Mouse (Mus musculus) CH12.LX (cell line): ENCODE results near the gene Pxn. TPM values are rescaled to one million over a fixed set of nuclear protein-coding genes. Genes with fewer than 3 reads are reported as not detected.

Experiments
- DNase-seq: peaks from one replicate; pipeline ENCODE4 v3.0.0-alpha.2; 2013; ENCODE audit errors: extremely low read depth
- H3K27ac ChIP-seq: 2 replicates; pipeline ENCODE4 v1.5.1; 2012; ENCODE audit warnings: low read depth, mild to moderate bottlenecking, control low read depth, moderate library complexity; ENCODE audit not compliant: insufficient read depth
- H3K27me3 ChIP-seq: replicated peaks from 2 replicates; pipeline ENCODE3; 2012; ENCODE audit warnings: inconsistent platforms
- H3K36me3 ChIP-seq, 2 experiments: replicated peaks in 1 of 2; 2 replicates each; pipeline versions ENCODE3 to v1.6.1; 2012; ENCODE audit warnings: inconsistent platforms in 1 of 2, low read length in 1 of 2, mild to moderate bottlenecking in 1 of 2, mixed read lengths in 1 of 2, moderate library complexity in 1 of 2; ENCODE audit not compliant: control insufficient read depth in 1 of 2, insufficient read depth in 1 of 2
- H3K4me1 ChIP-seq, 2 experiments: 2 replicates each; pipeline ENCODE4 v1.6.1; 2012; ENCODE audit warnings: inconsistent platforms in 1 of 2, moderate library complexity in 1 of 2; ENCODE audit not compliant: insufficient read depth in 2 of 2, control insufficient read depth in 1 of 2
- H3K4me2 ChIP-seq: 2 replicates; pipeline ENCODE4 v1.6.1; 2012; ENCODE audit warnings: low read depth, mild to moderate bottlenecking, control low read depth; ENCODE audit not compliant: poor library complexity, insufficient read depth, severe bottlenecking
- H3K4me3 ChIP-seq, 3 experiments: fragments of 150-350 bp in 1 of 3; sonication (generic) in 1 of 3; replicated peaks in 1 of 3; 2 replicates each; pipeline versions ENCODE3 to v1.5.1; 2011 to 2012; ENCODE audit warnings: low read depth in 2 of 3, low read length in 2 of 3, mild to moderate bottlenecking in 2 of 3, moderate library complexity in 2 of 3, control low read depth in 1 of 3, improper control_type of control experiment in 1 of 3, inconsistent platforms in 1 of 3, mixed read lengths in 1 of 3; ENCODE audit not compliant: poor library complexity in 1 of 3
- H3K79me2 ChIP-seq: replicated peaks from 2 replicates; pipeline ENCODE4 v1.6.1; 2012; ENCODE audit warnings: mild to moderate bottlenecking, moderate library complexity; ENCODE audit not compliant: control insufficient read depth, poor library complexity, insufficient read depth, severe bottlenecking; ENCODE audit errors: extremely low read depth
- H3K9ac ChIP-seq: 2 replicates; pipeline ENCODE4 v1.6.1; 2012; ENCODE audit warnings: low read depth, mild to moderate bottlenecking, control low read depth, moderate library complexity; ENCODE audit not compliant: insufficient read depth
- H3K9me3 ChIP-seq: replicated peaks from 2 replicates; pipeline ENCODE3; 2012; ENCODE audit warnings: low read length, inconsistent platforms, mixed read lengths
- BHLHE40 ChIP-seq: IDR thresholded peaks from 2 replicates; pipeline ENCODE4 v1.6.1; 2011; ENCODE audit warnings: mild to moderate bottlenecking, low read depth, low read length, improper control_type of control experiment
- CHD1 ChIP-seq: IDR thresholded peaks from 2 replicates; pipeline ENCODE4 v1.6.1; 2012; ENCODE audit warnings: low read depth, low read length, improper control_type of control experiment, inconsistent platforms
- CHD2 ChIP-seq: IDR thresholded peaks from 2 replicates; pipeline ENCODE4 v1.6.1; 2011; ENCODE audit warnings: low read length, improper control_type of control experiment
- CTCF ChIP-seq, 2 experiments: IDR thresholded peaks in 1 of 2; conservative IDR thresholded peaks in 1 of 2; 2 replicates each; pipeline ENCODE4 v1.5.1; 2011 to 2012; ENCODE audit warnings: low read depth in 2 of 2, low read length in 2 of 2, improper control_type of control experiment in 1 of 2, inconsistent platforms in 1 of 2, mild to moderate bottlenecking in 1 of 2, moderate library complexity in 1 of 2
- E2F4 ChIP-seq: IDR thresholded peaks from 2 replicates; pipeline ENCODE4 v1.6.1; 2011; ENCODE audit warnings: low read depth, low read length, improper control_type of control experiment; ENCODE audit not compliant: insufficient replicate concordance
- ELF1 ChIP-seq: IDR thresholded peaks from 2 replicates; pipeline ENCODE4 v1.6.1; 2014; ENCODE audit warnings: low read depth, mild to moderate bottlenecking, inconsistent platforms, low read length, improper control_type of control experiment
- EP300 ChIP-seq: IDR thresholded peaks from 2 replicates; pipeline ENCODE4 v1.6.1; 2011; ENCODE audit warnings: low read length, improper control_type of control experiment
- ETS1 ChIP-seq: conservative IDR thresholded peaks from 2 replicates; pipeline ENCODE4 v1.6.1; 2012; ENCODE audit warnings: low read depth, mild to moderate bottlenecking, inconsistent platforms, low read length, improper control_type of control experiment, moderate library complexity
- GABPA ChIP-seq: IDR thresholded peaks from 2 replicates; pipeline ENCODE4 v1.6.1; 2012; ENCODE audit warnings: low read depth, low read length, improper control_type of control experiment, inconsistent platforms; ENCODE audit not compliant: insufficient replicate concordance
- HCFC1 ChIP-seq: IDR thresholded peaks from 2 replicates; pipeline ENCODE4 v1.6.1; 2012; ENCODE audit warnings: low read depth, mild to moderate bottlenecking, inconsistent platforms, low read length, improper control_type of control experiment
- IRF4 ChIP-seq: IDR thresholded peaks from 2 replicates; pipeline ENCODE4 v1.6.1; 2014; ENCODE audit warnings: low read depth, mild to moderate bottlenecking, inconsistent platforms, low read length, improper control_type of control experiment
- JUN ChIP-seq: IDR thresholded peaks from 2 replicates; pipeline ENCODE4 v1.6.1; 2011; ENCODE audit warnings: low read depth, mild to moderate bottlenecking, low read length, improper control_type of control experiment, moderate library complexity; ENCODE audit not compliant: insufficient read depth
- JUND ChIP-seq: conservative IDR thresholded peaks from 2 replicates; pipeline ENCODE4 v1.6.1; 2011; ENCODE audit warnings: low read depth, low read length, improper control_type of control experiment
- KAT2A ChIP-seq: IDR thresholded peaks from 2 replicates; pipeline ENCODE4 v1.6.1; 2012; ENCODE audit warnings: low read length, improper control_type of control experiment, inconsistent platforms; ENCODE audit not compliant: insufficient replicate concordance
- MAFK ChIP-seq: IDR thresholded peaks from 2 replicates; pipeline ENCODE4 v1.6.1; 2011; ENCODE audit warnings: low read length, improper control_type of control experiment; ENCODE audit not compliant: insufficient replicate concordance
- MAX ChIP-seq: IDR thresholded peaks from 2 replicates; pipeline ENCODE4 v1.6.1; 2011; ENCODE audit warnings: low read length, improper control_type of control experiment
- MAZ ChIP-seq: IDR thresholded peaks from 2 replicates; pipeline ENCODE4 v1.6.1; 2012; ENCODE audit warnings: low read depth, mild to moderate bottlenecking, inconsistent platforms, low read length, improper control_type of control experiment, moderate library complexity
- MEF2A ChIP-seq: IDR thresholded peaks from 2 replicates; pipeline ENCODE4 v1.6.1; 2014; ENCODE audit warnings: low read depth, mild to moderate bottlenecking, inconsistent platforms, low read length, improper control_type of control experiment, borderline replicate concordance
- MXI1 ChIP-seq: IDR thresholded peaks from 2 replicates; pipeline ENCODE4 v1.6.1; 2011; ENCODE audit warnings: mild to moderate bottlenecking, low read depth, low read length, improper control_type of control experiment
- MYC ChIP-seq: IDR thresholded peaks from 2 replicates; pipeline ENCODE4 v1.6.1; 2011; ENCODE audit warnings: low read depth, mild to moderate bottlenecking, improper control_type of control experiment, low read length
- NELFE ChIP-seq: IDR thresholded peaks from 2 replicates; pipeline ENCODE4 v1.6.1; 2011; ENCODE audit warnings: low read depth, low read length, improper control_type of control experiment
- NRF1 ChIP-seq: IDR thresholded peaks from 2 replicates; pipeline ENCODE4 v1.6.1; 2014; ENCODE audit warnings: low read depth, mild to moderate bottlenecking, inconsistent platforms, low read length, improper control_type of control experiment, moderate library complexity
- PAX5 ChIP-seq: IDR thresholded peaks from 2 replicates; pipeline ENCODE4 v1.6.1; 2012; ENCODE audit warnings: low read length, inconsistent platforms, mixed read lengths
- POLR2A ChIP-seq: IDR thresholded peaks from 2 replicates; pipeline ENCODE4 v1.6.1; 2011; ENCODE audit warnings: low read depth, mild to moderate bottlenecking, improper control_type of control experiment, low read length
- POLR2AphosphoS2 ChIP-seq: IDR thresholded peaks from 2 replicates; pipeline ENCODE4 v1.6.1; 2011; ENCODE audit warnings: low read depth, low read length, improper control_type of control experiment
- RAD21 ChIP-seq: IDR thresholded peaks from 2 replicates; pipeline ENCODE4 v1.6.1; 2011; ENCODE audit warnings: low read depth, mild to moderate bottlenecking, low read length, improper control_type of control experiment, moderate library complexity
- RCOR1 ChIP-seq: conservative IDR thresholded peaks from 2 replicates; pipeline ENCODE4 v1.6.1; 2012; ENCODE audit warnings: low read depth, mild to moderate bottlenecking, inconsistent platforms, low read length, improper control_type of control experiment
- SIN3A ChIP-seq: IDR thresholded peaks from 2 replicates; pipeline ENCODE4 v1.6.1; 2012; ENCODE audit warnings: low read length, improper control_type of control experiment, inconsistent platforms
- SMC3 ChIP-seq: IDR thresholded peaks from 2 replicates; pipeline ENCODE4 v1.6.1; 2011; ENCODE audit warnings: low read depth, low read length, improper control_type of control experiment
- TBP ChIP-seq: conservative IDR thresholded peaks from 2 replicates; pipeline ENCODE4 v1.6.1; 2011; ENCODE audit warnings: low read depth, low read length, improper control_type of control experiment
- TCF12 ChIP-seq: IDR thresholded peaks from 2 replicates; pipeline ENCODE4 v1.6.1; 2014; ENCODE audit warnings: low read depth, mild to moderate bottlenecking, inconsistent platforms, low read length, improper control_type of control experiment
- UBTF ChIP-seq: IDR thresholded peaks from 2 replicates; pipeline ENCODE4 v1.6.1; 2012; ENCODE audit warnings: low read depth, mild to moderate bottlenecking, inconsistent platforms, low read length, improper control_type of control experiment, moderate library complexity
- USF1 ChIP-seq: IDR thresholded peaks from 2 replicates; pipeline ENCODE4 v1.6.1; 2014; ENCODE audit warnings: low read depth, mild to moderate bottlenecking, inconsistent platforms, low read length, improper control_type of control experiment
- USF2 ChIP-seq: conservative IDR thresholded peaks from 2 replicates; pipeline ENCODE4 v1.6.1; 2011; ENCODE audit warnings: low read depth, low read length, improper control_type of control experiment
- ZC3H11A ChIP-seq: IDR thresholded peaks from 2 replicates; pipeline ENCODE4 v1.6.1; 2012; ENCODE audit warnings: low read depth, mild to moderate bottlenecking, inconsistent platforms, low read length, improper control_type of control experiment
- ZKSCAN1 ChIP-seq: IDR thresholded peaks from 2 replicates; pipeline ENCODE4 v1.6.1; 2012; ENCODE audit warnings: low read depth, inconsistent platforms, low read length, improper control_type of control experiment, borderline replicate concordance
- ZMIZ1 ChIP-seq: IDR thresholded peaks from 2 replicates; pipeline ENCODE4 v1.6.1; 2012; ENCODE audit warnings: low read depth, mild to moderate bottlenecking, inconsistent platforms, low read length, improper control_type of control experiment
- ZNF384 ChIP-seq: IDR thresholded peaks from 2 replicates; pipeline ENCODE4 v1.6.1; 2012; ENCODE audit warnings: low read depth, low read length, improper control_type of control experiment, inconsistent platforms
- dilution Hi-C: fragments of 300-500 bp; cut with MboI; formaldehyde crosslinking; loops from 2 replicates; pipeline ENCODE4 v1.14.3; 2020; ENCODE audit warnings: low sequenced_read_pairs; ENCODE audit not compliant: extremely low pct_unique_long_range_greater_than_20kb, extremely low pct_ligation_motif_present
- in situ Hi-C: fragments of 300-500 bp; cut with MboI; formaldehyde crosslinking; loops from 3 replicates; pipeline ENCODE4 v1.14.3; 2019; ENCODE audit warnings: low sequenced_read_pairs, low pct_ligation_motif_present, low pct_unique_long_range_greater_than_20kb, mixed read lengths
- polyA plus RNA-seq: library from polyadenylated mRNA; unstranded; fragments of >175 nt; gene quantifications from 2 replicates; pipeline ENCODE4 v1.2.1, GENCODE M21; 2012; ENCODE audit warnings: low read depth; ENCODE audit not compliant: insufficient read length
- total RNA-seq, 2 experiments: library from RNA; depleted of rRNA; stranded (reverse); fragments of 300-350 nt in 1 of 2; fragments of >200 nt in 1 of 2; gene quantifications; 2 replicates each; pipeline ENCODE4 v1.2.3; 2012 to 2014

Gene Pxn
- total and polyA plus RNA-seq, 3 experiments: 17.0 to 43.4 (median 21.1) TPM

- H3K79me2 ChIP-seq: peaks cover 73% of the 10 kb centered on the region
- peaks cover 31 to 67% of the 10 kb centered on the region in 2 experiments for H3K36me3 ChIP-seq
- no peak for TF ChIP-seq SMC3
- TF ChIP-seq MXI1: peak; percentile 89
- TF ChIP-seq CHD2: peak; percentile 62
- no peak for TF ChIP-seq E2F4
- TF ChIP-seq CTCF (conservative IDR thresholded peaks at IDR 0.05 in 1 of 2, IDR thresholded peaks at IDR 0.05 in 1 of 2; ENCODE audit: low read depth in 2 of 2, low read length in 2 of 2): peak in 1 of 2 experiments; percentile 61; a peak in 2 of 4 replicates
- TF ChIP-seq UBTF: 0 out of 2 replicates have a peak, but pooled peaks have one; percentile 32
- no peak for TF ChIP-seq RAD21
- TF ChIP-seq USF2: no peak
- TF ChIP-seq HCFC1: peak; percentile 86
- TF ChIP-seq KAT2A: peak; percentile 88; the same call in 1 of the 2 replicates
- TF ChIP-seq TCF12: peak; percentile 87
- TF ChIP-seq BHLHE40: no peak
- peak; percentile 44; the same call in 1 of the 2 replicates for TF ChIP-seq GABPA
- no peak; the same call in 1 of the 2 replicates for TF ChIP-seq POLR2AphosphoS2
- peak; percentile 61; the same call in 1 of the 2 replicates for TF ChIP-seq NELFE
- no peak for TF ChIP-seq EP300
- TF ChIP-seq TBP: no peak
- TF ChIP-seq MEF2A: peak; percentile 52; the same call in 1 of the 2 replicates
- TF ChIP-seq ELF1: peak; percentile 88
- peak; percentile 74; the same call in 1 of the 2 replicates for TF ChIP-seq SIN3A
- TF ChIP-seq MYC: peak; percentile 65; the same call in 1 of the 2 replicates
- TF ChIP-seq IRF4: peak; percentile 45; the same call in 1 of the 2 replicates
- no peak for TF ChIP-seq CHD1
- TF ChIP-seq RCOR1: no peak
- TF ChIP-seq ZMIZ1: no peak
- no peak for TF ChIP-seq PAX5
- peak; percentile 58 for TF ChIP-seq NRF1
- TF ChIP-seq MAX: peak; percentile 86
- TF ChIP-seq ETS1: no peak
- no peak for TF ChIP-seq MAZ
- no peak for TF ChIP-seq JUN
- no peak for TF ChIP-seq ZNF384
- peak; percentile 63 for TF ChIP-seq POLR2A
- TF ChIP-seq USF1: no peak
- no peak for TF ChIP-seq ZKSCAN1
- no peak for TF ChIP-seq MAFK
- TF ChIP-seq ZC3H11A: no peak
- no peak for TF ChIP-seq JUND
- H3K9me3 ChIP-seq: no peaks in the 10 kb centered on the region
- H3K4me2 ChIP-seq: peak within 1 kb of the TSS; percentile 53
- in situ Hi-C loops: no loop called here
- H3K9ac ChIP-seq: peak within 1 kb of the TSS; percentile 58
- dilution Hi-C loops: no loop called here
- peak within 1 kb of the TSS; percentile 24; the same call in 1 of the 2 replicates for H3K27ac ChIP-seq
- peak within 1 kb of the TSS; percentile 72 to 91 (median 90) for H3K4me3 ChIP-seq
- no peaks in the 10 kb centered on the region for H3K27me3 ChIP-seq
- peaks cover 7 to 35% of the 10 kb centered on the region in 2 experiments; a peak in 3 of 4 replicates for H3K4me1 ChIP-seq
- peak; percentile 64 for DNase-seq
Observed at GRCm38 (mm10) chr5:115564737-115565393, 58.4 kb downstream of the Pxn start, which contains the start of gene Gcn1l1. Gene Gcn1l1 (plus strand): TSS chr5:115565254.
